Mouse (Mus musculus): ENCODE results near the gene Actr1a.

Actr1a gene

DNA sequence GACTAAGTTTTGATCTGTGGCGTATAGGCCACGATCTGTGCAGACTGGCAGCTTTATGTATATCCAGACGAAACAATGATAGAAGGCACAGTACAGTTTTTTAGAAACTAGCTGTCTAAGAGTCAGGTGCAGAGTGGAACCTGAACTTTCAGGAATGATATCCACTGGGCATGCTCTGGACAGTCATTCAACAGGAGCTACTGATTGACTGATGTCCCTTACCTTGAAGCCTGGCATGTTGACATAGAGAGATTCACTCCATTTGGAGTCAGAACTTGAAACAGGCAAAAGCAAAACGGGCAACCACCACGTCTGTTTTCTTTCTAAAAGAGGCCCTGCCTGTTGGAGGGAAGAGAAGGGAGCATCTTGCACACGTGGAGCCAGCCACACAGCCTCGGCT, 5.0 kb upstream of the Actr1a start:
- no peak for DNase-seq (ENCODE audit: extremely low read depth, low read depth, low spot score)

- DNase-seq (ENCODE audit: extremely low read depth, low read depth, low spot score): no peak
Observed at GRCm38 (mm10) chr19:46399886-46400285, 4.3 kb upstream of the Actr1a start.

DNA sequence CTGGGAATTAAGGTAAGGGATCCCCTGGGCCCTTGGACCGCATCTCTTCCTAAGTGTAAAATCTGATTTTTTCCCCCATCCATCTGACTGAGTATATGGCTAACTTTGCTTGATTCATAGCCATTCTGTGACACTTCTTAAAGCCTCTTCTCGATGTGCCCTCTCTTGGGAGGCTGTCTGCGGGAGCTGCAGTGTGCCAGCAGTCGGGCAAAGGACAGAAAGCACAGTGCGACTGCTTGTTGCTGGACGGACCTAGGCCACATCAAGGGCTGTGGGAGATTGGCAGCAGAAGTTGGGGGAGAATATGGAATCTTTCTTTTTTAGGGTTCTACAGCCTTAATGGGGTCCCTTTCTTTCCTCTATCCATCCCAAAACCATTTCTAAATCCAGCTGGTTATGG, 3.8 kb upstream of the Actr1a start:
- no peak for DNase-seq (ENCODE audit: extremely low read depth, low read depth, low spot score)

GRCm38 (mm10) chr19:46398401-46398800, 2.9 kb upstream of the Actr1a start:
- no peak for DNase-seq (ENCODE audit: extremely low read depth, low read depth, low spot score)

DNA sequence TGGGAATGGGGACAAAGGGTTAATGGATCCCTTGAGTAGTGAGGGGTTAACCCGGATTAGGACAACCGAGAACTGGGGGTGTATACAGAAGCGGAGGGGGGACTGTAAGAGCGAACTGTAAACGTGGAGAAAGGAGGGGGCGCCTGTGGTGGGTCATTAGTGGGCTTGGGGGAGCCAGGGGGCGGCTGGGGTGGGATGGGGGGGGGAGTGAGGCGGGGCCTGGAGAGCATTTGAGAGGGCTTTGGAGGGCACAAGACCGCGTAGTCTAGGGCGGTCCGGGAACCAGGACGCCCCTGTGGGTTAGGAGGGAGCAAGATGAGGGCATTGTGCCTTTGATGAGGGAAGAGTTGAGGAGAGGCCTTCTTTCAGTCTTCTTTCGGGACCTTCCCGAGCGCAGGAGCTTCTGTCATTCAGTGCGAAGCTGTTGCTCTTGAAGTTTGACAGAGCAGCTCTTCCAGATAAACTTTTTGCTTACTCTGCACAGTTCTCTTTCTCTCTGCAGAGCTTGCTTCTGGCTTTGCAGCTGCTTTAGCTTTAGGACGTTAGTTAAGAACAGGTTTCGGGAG, 2.0 kb upstream of the Actr1a start:
- no peak for DNase-seq (ENCODE audit: extremely low read depth, low read depth, low spot score)

DNA sequence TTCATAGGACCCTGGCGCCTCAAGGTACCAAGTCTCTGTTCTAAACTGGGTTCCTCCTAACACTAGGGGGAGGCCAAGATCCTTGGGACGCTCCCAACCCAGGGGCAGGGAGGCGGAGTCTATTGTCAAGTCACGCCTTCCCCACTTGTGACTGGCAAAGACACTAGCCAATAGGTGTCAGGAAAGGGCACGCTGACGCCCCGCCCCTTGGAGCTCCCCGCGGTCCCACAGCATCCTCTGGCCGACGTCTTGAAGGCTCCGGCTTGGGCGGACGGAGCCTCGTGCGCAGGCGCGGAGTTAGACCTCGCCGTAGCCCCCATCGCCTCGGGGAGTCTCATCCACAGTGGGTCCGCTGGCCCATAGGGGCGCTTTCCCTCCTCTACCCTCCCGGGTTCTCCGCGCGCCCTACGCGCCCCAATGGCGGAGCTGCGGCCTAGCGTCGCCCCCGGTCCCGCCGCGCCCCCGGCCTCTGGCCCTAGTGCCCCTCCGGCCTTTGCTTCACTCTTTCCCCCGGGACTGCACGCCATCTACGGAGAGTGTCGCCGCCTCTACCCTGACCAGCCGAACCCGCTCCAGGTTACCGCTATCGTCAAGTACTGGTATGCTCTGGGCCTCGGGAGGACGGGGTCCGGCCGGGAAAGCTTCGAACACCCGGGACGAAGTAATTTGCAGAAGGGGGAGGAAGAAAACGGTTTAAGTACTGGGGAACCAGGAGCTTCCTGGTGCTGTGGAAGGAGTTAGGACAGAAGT, 1.3 kb upstream of the Actr1a start, which contains the start of gene Sufu:
Gene Sufu (plus strand): TSS at position 211 of the 750 bp plus-strand sequence.
- DNase-seq (ENCODE audit: extremely low read depth, low read depth, low spot score): no peak

GRCm38 (mm10) chr19:46396109-46396508, 561 bp upstream of the Actr1a start:
- no peak for DNase-seq (ENCODE audit: extremely low read depth, low read depth, low spot score)

DNA sequence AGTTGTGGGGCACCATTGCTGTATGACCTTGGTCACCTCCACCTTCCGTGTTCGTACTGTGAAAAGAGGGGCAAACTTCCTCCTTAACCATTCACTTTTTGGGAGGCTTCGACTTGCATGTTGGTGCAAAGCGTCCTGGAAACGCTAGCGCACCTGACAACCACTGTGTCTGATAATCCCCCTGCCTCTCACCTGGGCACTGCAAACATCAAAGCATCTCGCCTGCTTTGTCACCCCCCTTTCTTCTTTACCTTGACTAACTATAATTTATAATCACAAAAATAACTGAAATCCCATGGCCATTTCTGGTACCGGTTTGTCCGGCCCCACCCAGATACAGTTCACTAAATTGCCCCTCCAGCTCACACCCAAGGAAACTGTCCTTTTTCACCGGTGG, 838 bp downstream of the Actr1a start:
- no peak for DNase-seq (ENCODE audit: extremely low read depth, low read depth, low spot score)

- no peak for DNase-seq (ENCODE audit: extremely low read depth, low read depth, low spot score)
Observed at GRCm38 (mm10) chr19:46392018-46392417, 3.5 kb downstream of the Actr1a start.

- no peak for DNase-seq (ENCODE audit: extremely low read depth, low read depth, low spot score)
Observed at GRCm38 (mm10) chr19:46389872-46390271, 5.7 kb downstream of the Actr1a start.

DNA sequence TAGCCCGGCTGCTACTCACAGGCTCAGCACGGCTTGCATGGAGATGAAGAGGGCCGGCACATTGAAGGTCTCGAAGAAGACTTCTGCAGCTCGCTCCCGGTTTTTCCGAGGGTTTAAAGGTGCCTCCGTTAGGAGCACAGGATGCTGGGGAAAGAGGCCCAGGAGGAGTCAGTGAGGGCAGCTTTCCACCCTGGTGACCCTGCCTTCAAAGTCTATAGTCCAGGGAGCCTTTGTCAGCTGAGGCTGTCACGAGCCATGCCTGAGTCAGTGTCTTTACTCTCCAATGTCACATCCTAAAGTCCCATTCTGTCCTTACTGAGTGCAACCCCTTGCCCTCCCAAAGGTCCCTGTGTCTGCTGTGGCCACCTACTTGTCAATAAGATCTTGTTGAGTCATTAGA, 13.3 kb downstream of the Actr1a start:
- DNase-seq (ENCODE audit: extremely low read depth, low read depth, low spot score): no peak

- DNase-seq (ENCODE audit: extremely low read depth, low read depth, low spot score): no peak
Observed at GRCm38 (mm10) chr19:46375891-46376290, 19.7 kb downstream of the Actr1a start.

DNA sequence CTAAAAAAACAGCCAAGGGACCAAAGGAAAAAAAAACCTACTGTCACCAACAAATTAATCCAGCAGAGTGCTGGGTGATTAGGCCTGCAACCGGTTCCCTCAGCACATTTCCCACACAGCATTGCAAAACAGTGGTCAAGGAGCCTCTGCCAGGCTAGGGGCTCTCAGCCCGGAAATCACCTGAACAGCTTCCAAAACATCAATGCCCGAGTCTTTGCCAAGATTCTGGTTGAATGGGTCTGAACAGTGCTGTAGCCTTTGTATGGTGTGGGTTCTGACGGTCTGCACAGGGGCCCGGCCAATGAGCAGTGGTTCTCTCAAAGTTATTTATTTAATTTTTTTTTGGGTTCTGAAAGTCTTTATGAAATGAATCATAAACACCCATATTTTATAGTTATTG, 20.1 kb downstream of the Actr1a start:
- DNase-seq (ENCODE audit: extremely low read depth, low read depth, low spot score): no peak

GRCm38 (mm10) chr19:46374477-46375088, 21.0 kb downstream of the Actr1a start:
- DNase-seq (ENCODE audit: extremely low read depth, low read depth, low spot score): no peak

GRCm38 (mm10) chr19:46369204-46369603, 26.3 kb downstream of the Actr1a start:
- no peak for DNase-seq (ENCODE audit: extremely low read depth, low read depth, low spot score)

DNA sequence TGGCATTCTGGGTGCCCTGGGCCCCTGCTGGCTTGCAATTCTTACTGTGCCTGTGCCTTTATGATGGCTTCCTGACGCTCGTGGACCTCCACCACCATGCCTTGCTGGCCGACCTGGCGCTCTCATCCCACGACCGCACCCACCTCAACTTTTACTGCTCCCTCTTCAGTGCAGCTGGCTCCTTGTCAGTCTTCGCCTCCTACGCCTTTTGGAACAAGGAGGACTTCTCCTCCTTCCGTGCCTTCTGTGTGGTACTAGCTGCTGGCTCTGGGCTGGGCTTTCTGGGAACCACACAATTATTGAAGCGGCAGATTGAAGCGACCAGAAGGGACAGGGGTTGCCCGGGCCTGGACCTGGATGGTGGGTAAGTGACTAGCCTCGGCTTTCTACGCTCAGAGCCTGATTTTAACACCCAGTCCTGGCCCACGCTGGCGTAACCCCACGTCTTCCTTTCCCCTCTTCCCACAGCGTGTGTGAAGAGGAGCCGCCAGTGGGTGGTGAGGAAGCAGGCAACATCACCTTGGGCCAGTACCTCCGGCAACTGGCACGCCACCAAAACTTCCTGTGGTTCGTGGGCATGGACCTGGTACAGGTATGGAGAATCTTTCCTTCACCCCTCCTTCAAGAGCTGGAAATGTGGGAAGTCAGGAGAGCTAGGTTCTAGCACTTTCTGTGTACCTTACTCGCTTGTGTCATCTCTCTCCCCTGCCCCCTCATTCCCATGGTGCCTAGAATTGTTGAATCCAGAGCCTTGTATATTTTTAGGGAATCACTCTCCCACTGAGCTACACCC, 27.6 kb downstream of the Actr1a start:
- DNase-seq (ENCODE audit: extremely low read depth, low read depth, low spot score): no peak

GRCm38 (mm10) chr19:46363294-46364009, 32.1 kb downstream of the Actr1a start:
- no peak for DNase-seq (ENCODE audit: extremely low read depth, low read depth, low spot score)

DNA sequence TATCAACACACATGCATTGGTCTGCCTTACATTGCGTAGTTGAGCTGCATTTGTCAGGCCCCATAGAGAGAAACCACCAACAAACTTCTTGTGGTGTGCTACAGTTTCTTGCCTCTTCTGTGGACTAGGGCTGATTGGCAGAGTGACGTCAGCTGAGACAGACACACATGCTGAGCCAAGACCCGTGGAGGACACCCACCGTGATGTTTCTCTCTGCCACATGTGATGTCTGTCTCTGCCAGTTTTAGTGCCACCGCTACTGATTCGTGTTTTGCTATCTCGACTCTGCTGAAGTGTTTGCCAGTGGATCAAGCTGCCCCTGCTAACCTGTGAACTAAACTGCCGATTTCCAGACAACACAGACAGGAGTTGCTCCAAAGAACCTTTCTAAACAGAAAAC, 33.4 kb downstream of the Actr1a start:
- DNase-seq (ENCODE audit: extremely low read depth, low read depth, low spot score): no peak

DNA sequence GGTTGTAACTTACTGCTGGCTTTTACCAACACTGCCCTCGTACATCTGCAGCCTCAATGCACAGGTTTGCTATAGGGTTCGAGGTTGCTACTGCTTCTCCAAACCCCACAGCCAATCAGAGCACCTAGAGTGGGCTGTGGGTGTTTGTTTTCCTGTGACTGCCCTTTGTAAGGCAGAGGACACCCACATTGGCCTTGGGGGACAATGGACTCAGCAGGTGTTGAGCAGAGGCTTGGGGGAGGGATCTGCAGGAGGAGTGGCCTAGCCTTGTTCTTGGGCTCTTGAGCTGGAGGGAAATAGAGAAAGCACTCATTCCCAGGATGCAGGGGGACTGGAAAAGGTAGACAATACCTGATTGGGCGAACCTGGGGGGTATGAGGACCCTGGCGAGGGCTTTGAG, 37.2 kb downstream of the Actr1a start:
- no peak for DNase-seq (ENCODE audit: extremely low read depth, low read depth, low spot score)

DNA sequence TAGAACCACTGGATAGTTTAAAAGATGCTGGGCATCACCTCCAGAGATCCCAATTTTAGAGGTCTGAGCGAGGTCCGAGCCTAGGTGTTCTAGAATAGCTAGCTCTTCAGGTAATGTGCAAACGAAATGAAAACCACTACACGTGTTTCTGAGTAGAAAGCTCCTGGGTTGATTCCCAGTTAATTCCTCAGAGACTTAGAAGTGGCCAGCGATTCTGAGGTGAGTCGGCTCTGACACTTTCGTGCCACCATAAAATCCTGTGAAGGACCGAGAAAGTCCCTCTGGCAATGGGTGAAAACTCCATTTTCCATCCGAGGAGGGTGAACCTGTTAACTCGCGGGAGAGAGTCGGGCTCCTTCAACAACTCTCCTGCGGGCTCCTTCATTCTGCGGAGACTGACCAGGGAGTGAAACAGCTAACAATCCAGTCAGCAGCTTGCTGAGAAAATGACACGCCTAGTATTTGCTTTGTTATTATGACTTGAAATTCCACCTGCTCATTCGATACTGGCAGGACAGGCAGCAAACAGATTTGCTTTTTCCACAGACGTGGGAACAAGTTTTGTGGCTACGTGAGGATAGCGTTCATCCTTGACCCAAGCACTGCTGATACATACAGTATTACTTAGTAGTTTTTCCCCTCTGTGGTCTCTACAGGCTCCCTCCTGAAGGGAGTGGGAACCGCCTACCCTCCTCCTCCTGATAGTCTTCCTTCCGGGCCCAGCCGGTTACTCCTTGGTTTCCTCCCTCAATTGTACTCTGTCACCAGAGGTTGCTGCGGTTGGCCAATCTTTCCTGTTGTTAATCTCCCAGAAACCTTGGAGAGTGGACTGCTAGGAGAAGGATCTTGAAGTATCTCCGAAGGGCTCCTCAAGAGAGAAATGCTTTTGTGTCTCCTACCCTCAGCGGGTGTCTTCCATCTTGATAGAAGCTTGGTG, 37.9 kb downstream of the Actr1a start:
- DNase-seq (ENCODE audit: extremely low read depth, low read depth, low spot score): no peak

Data from fat pad, adult 2 months (tissue).